Mouse (Mus musculus) forebrain, embryonic 13.5 days (tissue): ENCODE results near the gene Rarg. TPM values are rescaled to one million over a fixed set of nuclear protein-coding genes. Genes with fewer than 3 reads are reported as not detected.
"Not testable (repeated sequence)": the region's sequence is repeated elsewhere in the genome, so short reads cannot be mapped to it uniquely, and the experiment has no call there.

ENCODE experiments used
- ATAC-seq: fragments of 200-750 bp; cut with Nextera tagmentation; 2 replicates; pipeline ENCODE4 v1.8.0; 2017
- H3K27ac ChIP-seq: fragments of 300-500 bp; sonication (generic); 2 replicates; pipeline ENCODE4 v1.5.1; 2015; ENCODE audit warnings: inconsistent platforms, mild to moderate bottlenecking, moderate library complexity
- H3K27me3 ChIP-seq: fragments of 300-500 bp; sonication (generic); 2 replicates; pipeline ENCODE4 v1.6.1; 2015; ENCODE audit warnings: mild to moderate bottlenecking, inconsistent platforms
- H3K36me3 ChIP-seq: fragments of 300-500 bp; sonication (generic); 2 replicates; pipeline ENCODE4 v1.6.1; 2015; ENCODE audit warnings: mild to moderate bottlenecking, inconsistent platforms; ENCODE audit not compliant: poor library complexity, severe bottlenecking
- H3K4me1 ChIP-seq: fragments of 300-500 bp; sonication (generic); 2 replicates; pipeline ENCODE4 v1.6.1; 2015; ENCODE audit warnings: inconsistent platforms
- H3K4me2 ChIP-seq: fragments of 300-500 bp; sonication (generic); 2 replicates; pipeline ENCODE4 v1.6.1; 2015; ENCODE audit warnings: inconsistent platforms, mild to moderate bottlenecking, moderate library complexity
- H3K4me3 ChIP-seq: fragments of 300-500 bp; sonication (generic); 2 replicates; pipeline ENCODE4 v1.5.1; 2015; ENCODE audit warnings: mild to moderate bottlenecking, inconsistent platforms
- H3K9ac ChIP-seq: fragments of 300-500 bp; sonication (generic); 2 replicates; pipeline ENCODE4 v1.6.1; 2015; ENCODE audit warnings: mild to moderate bottlenecking, inconsistent platforms
- H3K9me3 ChIP-seq: fragments of 300-500 bp; sonication (generic); replicated peaks from 2 replicates; pipeline ENCODE4 v1.6.1; 2016; ENCODE audit warnings: inconsistent platforms
- WGBS: fragments of 180-500 bp; shearing (Covaris S2); methylation state at CpG from one replicate; pipeline ENCODE4 v1.1.7; 2015; 5-methylcytosine and 5-hydroxymethylcytosine counted together
- polyA plus RNA-seq: library from polyadenylated mRNA; unstranded; fragments of >200 nt; fragmentation: Nextera tagmentation; extraction: Ambion mirVana; gene quantifications from 2 replicates; pipeline ENCODE4 v1.2.1, GENCODE M21; 2015

Gene Rarg
- polyA plus RNA-seq, 1 experiment from 2014 or later = 3.2 TPM

DNA sequence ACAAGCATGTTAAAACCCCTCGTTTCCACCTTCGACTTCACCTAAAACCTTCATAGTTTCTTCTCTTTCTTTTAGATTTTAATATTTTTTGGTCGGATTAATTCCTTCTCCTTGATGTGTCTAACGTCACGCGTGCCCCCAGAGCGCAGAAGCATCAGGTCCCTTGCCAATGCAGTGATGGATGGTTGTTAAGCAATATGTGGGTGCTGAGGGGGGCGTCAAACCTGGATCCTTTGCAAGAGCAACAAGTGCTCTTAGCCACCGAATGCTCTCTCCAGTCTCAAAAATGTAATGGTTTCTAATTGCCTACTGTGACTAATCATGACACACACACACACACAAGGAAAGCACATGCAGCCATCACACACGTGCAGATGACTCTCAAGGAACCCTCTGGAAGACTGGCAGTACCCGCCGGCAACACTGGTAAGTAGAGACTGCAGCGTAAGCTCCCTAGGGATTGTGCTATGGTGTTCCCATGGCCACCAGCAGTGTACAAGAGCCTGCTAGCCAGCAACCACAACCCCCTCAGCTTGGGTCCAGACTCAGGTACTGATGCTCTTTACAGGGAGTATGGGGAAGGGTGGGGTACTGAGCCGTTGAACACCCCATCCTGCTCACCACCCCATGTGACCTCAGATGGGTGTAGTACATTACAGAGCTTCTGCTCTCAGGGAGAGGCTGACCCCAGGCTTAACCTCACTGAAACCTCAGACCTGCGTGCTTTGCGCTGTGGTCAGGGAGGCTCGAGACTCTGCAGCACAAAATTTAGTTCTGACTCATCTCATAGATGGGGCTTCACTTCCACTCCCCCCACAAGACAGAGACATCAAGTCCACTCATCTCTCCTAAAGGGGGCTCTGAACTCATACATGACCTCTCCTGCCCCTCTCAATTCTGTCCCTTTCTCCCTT, 26.7 kb downstream of the Rarg start:
- no peak for ATAC-seq
- H3K27me3 ChIP-seq = peaks cover 8% of the 10 kb centered on the region
- H3K36me3 ChIP-seq = no peaks in the 10 kb centered on the region
- H3K9me3 ChIP-seq = no peaks in the 10 kb centered on the region
- no peak overlapping the region for H3K4me2 ChIP-seq
- no peak overlapping the region for H3K4me3 ChIP-seq
- H3K27ac ChIP-seq = no peak overlapping the region
- 86% methylated on average over 17 of the region's 17 CpGs for WGBS
- no peak overlapping the region for H3K9ac ChIP-seq
- peaks cover 7% of the 10 kb centered on the region; the same call in 1 of the 2 replicates for H3K4me1 ChIP-seq

DNA sequence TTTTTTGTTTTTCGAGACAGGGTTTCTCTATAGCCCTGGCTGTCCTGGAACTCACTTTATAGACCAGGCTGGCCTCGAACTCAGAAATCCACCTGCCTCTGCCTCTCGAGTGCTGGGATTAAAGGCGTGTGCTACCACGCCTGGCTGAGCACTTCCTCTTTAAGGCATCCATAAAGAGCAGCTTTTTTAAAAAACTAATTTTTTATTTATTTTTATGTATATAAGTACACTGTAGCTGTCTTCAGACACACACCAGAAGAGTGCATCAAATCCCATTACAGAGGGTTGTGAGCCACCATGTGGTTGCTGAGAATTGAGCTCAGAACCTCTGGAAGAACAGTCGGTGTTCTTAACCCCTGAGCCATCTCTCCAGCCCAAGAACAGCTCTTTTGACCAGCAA, 31.7 kb downstream of the Rarg start:
- peaks cover 33% of the 10 kb centered on the region for H3K27me3 ChIP-seq
- WGBS = 78% methylated on average over 6 of the region's 6 CpGs
- not testable (repeated sequence) for H3K4me2 ChIP-seq

DNA sequence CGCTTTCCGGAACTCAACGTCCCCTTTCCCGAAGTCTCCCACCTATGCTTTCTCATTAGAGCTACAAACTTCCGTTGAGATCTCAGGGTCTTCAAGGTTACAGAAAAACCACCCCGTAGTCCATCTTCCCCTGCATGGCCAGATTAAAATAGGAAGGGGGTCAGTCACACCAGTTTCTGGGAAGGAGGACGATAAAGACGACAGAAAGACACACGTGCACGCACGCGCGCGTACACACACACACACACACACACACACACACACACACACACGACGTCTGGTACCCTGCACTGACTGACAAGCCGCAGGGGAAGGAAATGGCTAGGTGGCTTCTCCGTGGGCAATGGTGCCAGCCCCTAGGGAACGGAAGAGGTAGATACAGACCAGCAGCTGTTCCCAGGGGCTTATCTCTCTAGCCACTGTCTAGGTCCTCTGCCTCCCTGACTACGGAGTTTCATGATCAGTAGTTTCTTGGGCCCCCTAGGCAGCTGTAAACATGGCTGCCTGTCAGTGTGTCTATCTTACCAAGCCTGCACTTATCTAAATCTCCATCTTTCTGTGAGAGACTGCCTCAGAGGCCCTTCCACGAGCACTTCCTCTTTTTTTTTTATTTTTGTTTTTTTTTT, 32.2 kb downstream of the Rarg start:
- H3K9me3 ChIP-seq = no peaks in the 10 kb centered on the region
- H3K36me3 ChIP-seq = no peaks in the 10 kb centered on the region
- ATAC-seq = no peak
- peaks cover 33% of the 10 kb centered on the region for H3K27me3 ChIP-seq
- WGBS = 24% methylated on average over 21 of the region's 21 CpGs
- peak overlapping the region; percentile 84 for H3K4me2 ChIP-seq
- peak overlapping the region; percentile 43 for H3K4me3 ChIP-seq
- H3K27ac ChIP-seq = no peak overlapping the region
- peak overlapping the region; percentile 66 for H3K9ac ChIP-seq
- peaks cover 15% of the 10 kb centered on the region for H3K4me1 ChIP-seq

More for the DNA sequence above, 31.7 kb downstream of the Rarg start:
- not testable (repeated sequence) for H3K4me3 ChIP-seq, H3K27ac ChIP-seq, ATAC-seq, H3K36me3 ChIP-seq, H3K9me3 ChIP-seq, H3K9ac ChIP-seq
- peaks cover 15% of the 10 kb centered on the region for H3K4me1 ChIP-seq

DNA sequence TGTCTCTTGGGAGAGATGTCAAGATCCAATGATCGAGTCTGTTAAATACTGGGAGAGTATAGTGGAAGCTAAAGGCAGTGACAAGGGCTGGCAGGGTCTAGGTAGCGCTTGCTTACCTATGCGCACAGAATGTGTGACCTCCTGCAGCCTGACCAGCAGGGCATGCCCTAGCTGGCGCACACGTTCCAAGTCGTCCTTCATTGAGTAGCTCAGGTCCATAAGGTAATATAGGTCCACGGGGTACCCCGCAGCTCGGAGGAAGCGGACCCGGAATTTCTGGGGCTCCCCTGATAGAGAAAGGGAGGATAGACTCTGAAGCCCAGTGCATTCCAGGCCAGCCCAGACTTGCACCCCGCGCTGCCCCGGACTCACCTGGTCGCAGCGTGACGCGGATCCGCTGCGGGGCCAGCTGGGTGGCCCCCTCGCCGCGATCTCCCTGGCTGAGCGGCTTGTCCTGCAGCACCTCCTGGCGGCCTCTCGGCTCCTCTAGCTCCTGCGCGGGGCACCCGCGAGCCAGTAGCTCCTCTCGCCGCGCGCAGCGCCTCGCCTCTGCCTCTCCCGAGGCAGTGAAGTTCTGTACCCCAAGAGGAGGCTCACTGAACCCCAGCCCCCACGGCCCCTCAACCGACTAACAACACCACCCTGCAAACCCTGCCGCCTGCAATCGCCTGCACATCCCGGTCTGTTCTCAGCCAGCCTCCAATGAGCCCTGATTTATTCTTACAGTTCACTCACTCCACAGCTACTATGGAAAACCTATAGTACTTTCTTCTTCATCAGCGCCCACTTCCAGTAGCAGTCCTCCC, 32.9 kb downstream of the Rarg start:
- H3K4me1 ChIP-seq = peaks cover 15% of the 10 kb centered on the region
- peak overlapping the region; percentile 84 for H3K4me2 ChIP-seq
- H3K36me3 ChIP-seq = no peaks in the 10 kb centered on the region
- peak overlapping the region; percentile 66 for H3K9ac ChIP-seq
- no peak overlapping the region for H3K27ac ChIP-seq
- peak overlapping the region; percentile 43 for H3K4me3 ChIP-seq
- WGBS = 4% methylated on average over 43 of the region's 43 CpGs
- peaks cover 33% of the 10 kb centered on the region for H3K27me3 ChIP-seq
- H3K9me3 ChIP-seq = no peaks in the 10 kb centered on the region
- ATAC-seq = peak; percentile 86

DNA sequence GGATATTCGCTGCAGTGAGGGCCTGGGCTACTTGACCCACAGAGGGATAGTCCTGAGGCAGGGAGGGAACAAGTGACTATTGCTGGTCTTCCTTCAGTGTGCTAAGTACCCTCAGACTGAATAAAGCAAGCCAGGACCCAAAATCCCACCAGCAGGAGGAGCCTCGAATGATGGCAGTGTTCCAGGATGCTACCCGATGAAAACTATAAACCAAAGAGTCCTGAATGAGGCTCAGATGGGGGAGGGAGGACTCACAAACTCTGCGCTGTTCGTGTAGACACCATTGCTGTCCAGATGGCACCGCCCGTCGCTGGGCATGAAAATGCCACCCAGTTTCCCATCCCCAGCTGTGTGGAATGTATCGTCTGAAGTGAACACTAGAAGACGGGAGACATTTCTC, 34.9 kb downstream of the Rarg start:
- Histone ChIP-seq H3K9ac (no peak overlapping the region), H3K36me3 (peaks cover 5% of the 10 kb centered on the region), H3K27ac (no peak overlapping the region), H3K4me1 (peaks cover 15% of the 10 kb centered on the region), H3K4me2 (no peak overlapping the region), H3K9me3 (no peaks in the 10 kb centered on the region), H3K4me3 (no peak overlapping the region), H3K27me3 (peaks cover 33% of the 10 kb centered on the region)
- no peak for ATAC-seq
- WGBS = 61% methylated on average over 10 of the region's 10 CpGs

- Histone ChIP-seq H3K9ac (no peak overlapping the region), H3K27me3 (no peaks in the 10 kb centered on the region), H3K9me3 (no peaks in the 10 kb centered on the region), H3K4me3 (no peak overlapping the region), H3K36me3 (peaks cover 51% of the 10 kb centered on the region), H3K4me2 (no peak overlapping the region), H3K4me1 (no peaks in the 10 kb centered on the region), H3K27ac (no peak overlapping the region)
- WGBS = 92% methylated on average over 7 of the region's 7 CpGs
- 0 out of 2 replicates have a peak, but pooled peaks have one; percentile 19 for ATAC-seq
Measured at GRCm38 (mm10) chr15:102217325-102217724, 40.0 kb downstream of the Rarg start.

DNA sequence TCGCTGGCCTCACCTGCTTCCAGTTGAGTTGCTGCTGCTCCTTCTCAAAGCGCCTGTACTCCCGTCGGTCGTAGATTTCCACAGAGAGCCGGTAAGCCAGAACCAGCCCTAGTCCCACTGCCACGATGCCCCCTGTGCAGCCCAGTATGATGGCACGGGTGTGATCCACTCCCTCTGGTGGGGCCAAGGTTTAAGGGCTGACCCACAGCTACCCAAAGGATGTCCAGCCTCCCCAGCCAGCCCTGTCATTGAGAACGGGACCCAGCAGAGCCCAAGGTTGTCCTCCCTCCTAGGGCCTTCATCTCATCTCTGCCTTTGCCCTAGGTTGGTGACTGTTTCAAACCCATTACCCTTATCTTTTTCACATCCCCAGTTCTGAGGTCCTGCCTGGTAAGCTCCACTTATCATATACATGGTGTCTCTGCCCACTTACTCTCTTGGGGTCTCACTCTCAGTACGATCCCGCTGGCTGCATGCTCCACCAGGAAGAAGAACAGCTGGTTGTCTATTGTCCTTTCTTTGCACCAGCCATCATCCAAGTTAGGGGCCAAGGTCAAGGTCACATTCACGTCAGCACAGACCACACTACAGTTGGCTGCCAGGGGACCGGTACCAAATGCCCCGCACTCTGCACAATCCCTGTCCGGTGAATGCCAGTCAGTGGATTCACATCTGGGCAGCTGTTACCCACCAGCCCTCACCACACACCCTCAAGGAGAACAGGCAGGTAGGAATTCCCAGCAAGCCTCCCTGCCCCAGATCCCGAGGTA, 40.7 kb downstream of the Rarg start:
- H3K9ac ChIP-seq = no peak overlapping the region
- no peaks in the 10 kb centered on the region for H3K27me3 ChIP-seq
- no peak overlapping the region for H3K4me3 ChIP-seq
- H3K4me2 ChIP-seq = no peak overlapping the region
- peaks cover 58% of the 10 kb centered on the region for H3K36me3 ChIP-seq
- WGBS = 89% methylated on average over 16 of the region's 16 CpGs
- 0 out of 2 replicates have a peak, but pooled peaks have one; percentile 13 for ATAC-seq
- no peaks in the 10 kb centered on the region for H3K9me3 ChIP-seq
- no peak overlapping the region for H3K27ac ChIP-seq
- no peaks in the 10 kb centered on the region for H3K4me1 ChIP-seq

DNA sequence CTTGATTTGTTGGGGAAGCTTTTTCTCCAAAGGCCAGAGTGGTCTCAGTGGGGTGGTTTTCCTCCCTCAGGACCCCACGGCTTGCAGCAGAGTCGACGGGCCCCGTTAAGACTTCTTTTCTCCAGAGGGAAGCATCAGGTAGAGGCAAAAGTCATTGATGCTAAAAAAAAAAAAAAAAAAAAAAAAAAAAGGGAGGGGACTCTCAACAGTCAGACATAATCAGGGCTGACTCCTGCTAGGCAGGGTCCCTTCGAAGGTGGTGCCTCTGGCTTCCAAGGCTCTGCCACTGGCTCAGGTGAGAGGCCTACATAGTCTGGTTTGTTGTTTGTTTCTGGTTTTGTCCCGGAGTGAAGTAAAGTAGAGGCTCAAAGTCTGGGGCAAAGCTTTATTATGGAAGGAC, 41.7 kb downstream of the Rarg start:
- ATAC-seq = no peak
- H3K4me1 ChIP-seq = no peaks in the 10 kb centered on the region
- WGBS = 78% methylated on average over 6 of the region's 6 CpGs
- no peak overlapping the region for H3K4me3 ChIP-seq
- no peaks in the 10 kb centered on the region for H3K9me3 ChIP-seq
- no peaks in the 10 kb centered on the region for H3K27me3 ChIP-seq
- H3K27ac ChIP-seq = no peak overlapping the region
- H3K9ac ChIP-seq = no peak overlapping the region
- no peak overlapping the region for H3K4me2 ChIP-seq
- H3K36me3 ChIP-seq = peaks cover 66% of the 10 kb centered on the region

- WGBS = 45% methylated on average over 2 of the region's 2 CpGs
- no peak overlapping the region for H3K4me3 ChIP-seq
- H3K27ac ChIP-seq = no peak overlapping the region
- H3K4me2 ChIP-seq = no peak overlapping the region
- peaks cover 81% of the 10 kb centered on the region for H3K36me3 ChIP-seq
- H3K9me3 ChIP-seq = no peaks in the 10 kb centered on the region
- no peaks in the 10 kb centered on the region for H3K27me3 ChIP-seq
- no peak overlapping the region for H3K9ac ChIP-seq
- H3K4me1 ChIP-seq = no peaks in the 10 kb centered on the region
- no peak for ATAC-seq
Measured at GRCm38 (mm10) chr15:102214132-102214531, 43.2 kb downstream of the Rarg start.

GRCm38 (mm10) chr15:102211895-102212294, 45.4 kb downstream of the Rarg start:
- Histone ChIP-seq H3K27me3 (no peaks in the 10 kb centered on the region), H3K9me3 (no peaks in the 10 kb centered on the region), H3K27ac (no peak overlapping the region), H3K4me3 (no peak overlapping the region), H3K4me2 (no peak overlapping the region), H3K9ac (no peak overlapping the region), H3K36me3 (peaks cover 94% of the 10 kb centered on the region), H3K4me1 (peaks cover 11% of the 10 kb centered on the region)
- WGBS = 89% methylated on average over 6 of the region's 6 CpGs
- ATAC-seq = no peak

- ATAC-seq = no peak
- H3K4me2 ChIP-seq = no peak overlapping the region
- H3K9me3 ChIP-seq = no peaks in the 10 kb centered on the region
- peaks cover 93% of the 10 kb centered on the region for H3K36me3 ChIP-seq
- peaks cover 21% of the 10 kb centered on the region for H3K4me1 ChIP-seq
- 94% methylated on average over 4 of the region's 4 CpGs for WGBS
- H3K4me3 ChIP-seq = no peak overlapping the region
- H3K27me3 ChIP-seq = no peaks in the 10 kb centered on the region
- no peak overlapping the region for H3K9ac ChIP-seq
- no peak overlapping the region for H3K27ac ChIP-seq
Measured at GRCm38 (mm10) chr15:102210816-102211215, 46.5 kb downstream of the Rarg start.
